Mouse (Mus musculus) heart, postnatal 25 days (tissue): ENCODE measurements at regions not wholly inside any gene's neighbourhood (a gene's known extent, or its start where the extent isn't known, plus 50 kb on each side); places are given as distances from the start of the nearest gene placed in this dataset.

Source experiments
- DNase-seq: peaks from one replicate; pipeline ENCODE4 v3.0.0; 2022; ENCODE audit warnings: low spot score
- intact Hi-C: fragments of 180-260 bp; cut with DNase I; formaldehyde crosslinking; loops from one replicate; pipeline ENCODE4 v1.15.1; 2025

- no peak for DNase-seq
- intact Hi-C loops: no loop called here
Observed at GRCm38 (mm10) chr12:71554212-71554611, 244.5 kb downstream of the Dact1 start.

DNA sequence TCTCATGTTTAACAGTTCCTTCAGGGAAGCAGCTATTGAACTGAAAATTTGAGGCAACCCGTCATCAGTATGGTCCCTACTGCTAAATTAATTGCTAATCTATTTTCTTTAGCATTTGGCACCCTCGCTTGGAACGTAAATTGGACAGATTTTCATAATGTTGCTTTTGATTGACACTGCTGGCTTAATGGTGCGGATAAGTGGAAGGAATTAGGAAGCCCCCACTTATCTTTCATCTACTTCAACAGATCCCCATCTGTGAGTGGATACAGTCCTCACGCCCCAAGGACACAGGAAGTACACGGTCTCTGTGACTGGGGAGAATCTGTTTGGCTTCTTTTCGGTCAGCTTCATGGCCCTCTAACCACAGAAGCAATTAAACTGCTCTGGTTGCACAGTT is 251.6 kb downstream of the Dact1 start:
- DNase-seq: no peak
- intact Hi-C loops: no loop called here

DNA sequence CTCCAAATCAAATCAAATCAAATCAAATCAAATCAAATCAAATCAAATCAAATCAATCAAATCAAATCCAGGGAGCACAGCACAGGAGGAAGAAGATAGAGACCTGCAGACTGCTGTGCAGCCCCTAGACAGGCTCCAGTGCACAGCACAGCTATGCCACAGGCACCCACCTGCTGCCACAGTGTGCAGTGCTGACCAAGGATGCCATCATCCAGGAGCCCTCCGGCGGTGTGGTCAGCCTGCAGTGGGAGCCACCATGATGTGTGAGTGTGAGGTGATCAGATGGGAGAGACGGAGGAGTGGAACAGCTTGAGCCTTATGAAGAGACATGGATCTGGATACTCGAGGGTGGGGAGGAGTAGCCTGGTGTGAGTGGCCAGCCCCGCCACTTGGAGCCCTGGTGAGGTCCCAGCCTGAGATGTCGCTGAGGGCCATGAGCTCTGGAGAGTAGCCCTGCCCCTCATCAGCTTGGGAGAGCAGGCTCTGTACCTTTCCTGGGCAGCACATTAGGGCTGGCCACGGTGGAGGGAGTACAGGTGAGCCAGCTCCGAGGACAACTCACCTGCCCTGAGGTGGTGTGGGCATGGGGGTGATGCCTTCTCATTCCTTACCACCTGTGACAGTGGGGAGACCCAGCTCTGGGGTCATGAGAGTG is 252.4 kb downstream of the Dact1 start:
- intact Hi-C loops: no loop called here
- DNase-seq: no peak

DNA sequence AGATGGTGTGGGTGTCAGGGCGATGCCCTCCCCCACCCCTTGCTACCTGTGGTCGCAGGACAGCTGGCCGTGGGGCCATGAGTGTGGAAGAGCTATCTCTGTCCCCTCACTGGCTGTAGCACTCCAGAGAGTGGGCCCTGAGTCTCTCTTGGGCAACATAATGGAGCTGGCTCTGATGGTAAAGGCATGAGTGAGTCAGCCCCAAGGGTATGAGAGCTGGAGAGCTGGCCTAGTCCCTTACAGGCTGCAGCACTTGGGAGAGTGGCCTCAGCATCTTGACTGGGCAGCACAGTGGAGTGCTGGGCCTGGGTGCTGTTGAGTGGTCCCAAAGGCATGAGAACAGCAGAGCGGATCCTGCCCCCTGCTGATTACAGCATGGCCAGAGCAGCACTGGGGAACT is 253.5 kb downstream of the Dact1 start:
- intact Hi-C loops: no loop called here
- DNase-seq: no peak

DNA sequence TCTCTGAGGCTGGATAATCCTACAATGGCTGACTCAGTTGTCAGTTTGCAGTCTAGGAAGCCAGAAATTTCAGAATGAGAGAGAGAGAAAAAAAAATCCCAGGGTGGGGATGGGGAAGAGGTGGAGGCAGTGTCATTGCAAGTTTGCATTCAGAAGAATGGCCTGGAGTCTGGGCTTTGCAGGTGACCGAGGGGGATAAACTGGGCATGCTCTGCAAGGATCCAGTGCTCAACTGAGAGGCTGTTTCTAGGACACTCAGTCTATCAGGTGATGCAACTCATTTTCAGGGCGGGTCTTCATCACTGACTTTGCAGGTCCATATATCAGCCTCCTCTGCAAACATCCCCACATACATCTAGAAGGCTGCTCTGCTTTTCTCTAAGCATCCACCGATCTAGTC is 256.7 kb downstream of the Dact1 start:
- no peak for DNase-seq
- intact Hi-C loops: no loop called here

DNA sequence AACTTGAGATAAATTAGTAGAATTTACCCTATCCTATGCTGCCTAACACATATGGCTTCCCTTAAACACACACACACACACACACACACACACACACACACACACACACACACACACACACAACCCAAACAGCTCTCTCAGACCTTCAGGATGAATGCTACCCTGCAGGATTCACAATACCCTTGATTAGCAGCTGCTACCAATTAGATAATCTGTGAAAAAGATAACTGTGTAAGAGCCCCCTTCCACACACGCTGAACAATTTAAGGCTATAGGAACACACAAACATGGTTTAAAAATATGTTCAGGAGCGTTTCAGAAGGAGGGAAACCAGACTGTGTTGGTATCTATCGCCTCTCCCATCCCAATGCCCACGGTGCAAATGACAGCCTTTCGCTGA is 258.6 kb downstream of the Dact1 start:
- DNase-seq: no peak
- intact Hi-C loops: no loop called here

DNA sequence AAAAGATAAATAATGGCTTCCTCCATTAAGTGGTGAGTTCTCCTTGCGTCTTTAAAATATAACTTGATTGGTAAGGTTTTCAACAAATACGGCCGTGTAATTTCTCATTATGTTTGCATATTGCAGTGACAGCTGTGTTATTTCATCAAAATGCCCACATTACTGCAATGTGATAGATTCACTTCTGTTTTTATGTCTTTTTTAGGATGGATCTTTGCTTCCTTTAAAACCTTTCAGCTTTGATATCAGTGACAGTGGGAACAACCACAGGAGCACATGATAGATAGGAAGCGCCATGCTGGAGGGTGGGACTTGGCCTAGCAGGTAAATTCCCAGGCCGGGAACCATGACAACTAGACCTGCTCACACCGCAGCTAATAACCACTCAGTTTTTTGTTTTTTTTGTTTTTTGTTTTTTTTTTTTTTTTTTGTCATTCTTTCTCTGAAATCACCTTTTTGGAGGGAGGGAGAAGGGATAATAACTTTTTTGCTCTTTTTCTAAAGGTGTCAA is 259.3 kb downstream of the Dact1 start:
- intact Hi-C loops: no loop called here
- no peak for DNase-seq

DNA sequence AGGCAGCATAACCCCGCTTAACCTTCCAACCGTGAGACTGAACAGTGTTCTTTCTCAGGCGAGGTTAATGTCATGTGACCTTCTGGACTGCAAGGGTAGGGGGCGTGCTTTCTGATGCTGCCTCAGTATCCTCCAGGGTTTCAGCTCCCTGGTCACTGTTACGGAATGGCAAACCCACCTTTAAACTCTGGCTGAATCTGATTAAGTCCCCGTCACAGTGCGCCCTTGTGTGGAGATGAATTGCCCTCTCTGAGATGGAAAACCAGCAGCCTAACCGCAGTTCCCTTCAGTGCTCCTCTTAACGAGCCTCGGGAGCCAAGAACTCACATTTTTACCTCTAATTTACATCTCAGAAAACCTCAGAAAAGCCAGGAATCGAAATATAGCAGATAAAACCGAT is 260.0 kb downstream of the Dact1 start:
- intact Hi-C loops: loop anchor here (10.0 kb wide), 1 partner anchor 375 kb away; no protein-coding TSS in a partner anchor
- no peak for DNase-seq

DNA sequence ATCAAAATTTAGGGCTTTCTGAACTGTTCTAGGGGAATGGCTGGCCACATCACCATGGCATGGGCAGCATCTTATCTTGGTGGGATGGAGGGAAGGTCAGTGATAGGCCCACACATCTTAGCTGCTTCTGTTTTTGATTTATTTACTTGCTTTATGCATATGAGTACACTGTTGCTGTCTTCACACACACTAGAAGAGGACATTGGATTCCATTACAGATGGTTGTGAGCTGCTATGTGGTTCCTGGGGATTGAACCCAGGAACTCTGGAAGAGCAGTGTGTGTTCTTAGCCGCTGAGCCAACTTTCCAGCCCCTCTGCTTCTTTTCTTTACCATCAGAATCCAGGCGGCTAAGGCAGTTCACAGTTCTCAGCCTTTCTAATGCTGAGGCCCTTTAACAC is 260.4 kb downstream of the Dact1 start:
- no peak for DNase-seq
- intact Hi-C loops: loop anchor here (10.0 kb wide), 1 partner anchor 375 kb away; no protein-coding TSS in a partner anchor

GRCm38 (mm10) chr12:71572833-71573446 is 257.9 kb upstream of the Daam1 start:
- no peak for DNase-seq
- intact Hi-C loops: loop anchor here (10.0 kb wide), 1 partner anchor 378 kb away; no protein-coding TSS in a partner anchor

- DNase-seq: no peak
- intact Hi-C loops: loop anchor here (10.0 kb wide), 1 partner anchor 379 kb away; no protein-coding TSS in a partner anchor
Observed at GRCm38 (mm10) chr12:71573456-71573855, 257.4 kb upstream of the Daam1 start.

- intact Hi-C loops: loop anchor here (10.0 kb wide), 1 partner anchor 380 kb away; no protein-coding TSS in a partner anchor
- no peak for DNase-seq
Observed at GRCm38 (mm10) chr12:71574685-71575084, 256.2 kb upstream of the Daam1 start.

DNA sequence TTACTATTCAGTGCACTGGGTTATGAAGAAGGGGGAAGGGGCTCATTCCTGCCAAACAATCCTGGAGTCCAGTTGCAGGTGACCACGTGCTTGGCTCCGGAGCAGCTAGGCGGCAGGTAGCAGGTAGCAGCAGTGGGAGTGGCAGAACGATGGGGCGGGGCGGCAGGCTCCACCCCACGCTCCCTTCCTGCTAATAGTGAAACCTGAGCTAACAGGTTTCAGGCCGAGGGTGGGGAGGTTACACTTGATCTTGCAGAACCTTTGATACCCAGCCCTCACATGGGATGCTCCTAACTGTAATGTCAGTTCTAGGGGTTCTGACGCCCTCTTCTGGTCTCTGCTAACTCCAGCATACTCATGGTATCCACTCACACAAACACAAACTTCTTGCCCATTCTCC is 253.5 kb upstream of the Daam1 start:
- no peak for DNase-seq

DNA sequence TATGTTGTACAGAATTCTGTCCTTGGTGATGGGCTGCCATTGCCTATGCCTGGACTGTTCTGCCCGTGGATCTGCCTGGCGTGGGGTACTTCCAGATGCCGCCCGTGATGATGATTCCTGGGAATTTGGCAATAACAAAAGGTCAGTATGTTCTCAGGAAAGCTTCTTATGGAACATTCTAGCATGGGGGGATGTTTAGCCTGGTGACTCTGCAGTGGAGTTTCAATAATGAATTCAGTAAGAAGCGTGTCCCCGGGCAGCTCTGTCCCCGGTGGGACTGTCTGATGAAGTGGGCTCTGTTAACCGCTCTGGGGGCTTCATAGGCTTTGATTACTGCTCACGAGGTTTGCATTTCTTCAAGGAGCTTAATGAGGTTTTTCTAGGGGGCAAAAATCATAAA is 252.9 kb upstream of the Daam1 start:
- intact Hi-C loops: loop anchor here (10.0 kb wide), 1 partner anchor 383 kb away; no protein-coding TSS in a partner anchor
- DNase-seq: no peak

More for the DNA sequence above, 253.5 kb upstream of the Daam1 start:
- intact Hi-C loops: loop anchor here (10.0 kb wide), 1 partner anchor 383 kb away; no protein-coding TSS in a partner anchor

DNA sequence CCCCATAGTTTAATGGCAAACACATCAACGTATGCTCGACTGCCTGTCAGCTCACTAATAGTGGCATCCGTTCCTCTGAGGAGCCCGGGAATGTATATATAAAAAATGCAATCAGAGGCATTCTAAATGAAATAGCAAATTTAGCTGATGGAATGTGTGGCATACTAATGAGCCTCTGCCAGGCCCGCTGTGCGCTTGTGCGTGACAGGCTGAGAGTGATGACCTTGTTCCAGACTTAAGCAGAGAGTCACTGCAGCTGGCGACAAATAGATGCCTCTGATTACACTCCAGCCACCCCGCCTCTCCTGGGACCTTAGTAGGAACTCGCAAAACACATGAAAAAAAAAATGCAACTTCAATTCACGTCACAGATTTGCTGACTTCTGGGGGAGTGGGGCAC is 252.0 kb upstream of the Daam1 start:
- intact Hi-C loops: loop anchor here (10.0 kb wide), 1 partner anchor 384 kb away; no protein-coding TSS in a partner anchor
- DNase-seq: no peak

DNA sequence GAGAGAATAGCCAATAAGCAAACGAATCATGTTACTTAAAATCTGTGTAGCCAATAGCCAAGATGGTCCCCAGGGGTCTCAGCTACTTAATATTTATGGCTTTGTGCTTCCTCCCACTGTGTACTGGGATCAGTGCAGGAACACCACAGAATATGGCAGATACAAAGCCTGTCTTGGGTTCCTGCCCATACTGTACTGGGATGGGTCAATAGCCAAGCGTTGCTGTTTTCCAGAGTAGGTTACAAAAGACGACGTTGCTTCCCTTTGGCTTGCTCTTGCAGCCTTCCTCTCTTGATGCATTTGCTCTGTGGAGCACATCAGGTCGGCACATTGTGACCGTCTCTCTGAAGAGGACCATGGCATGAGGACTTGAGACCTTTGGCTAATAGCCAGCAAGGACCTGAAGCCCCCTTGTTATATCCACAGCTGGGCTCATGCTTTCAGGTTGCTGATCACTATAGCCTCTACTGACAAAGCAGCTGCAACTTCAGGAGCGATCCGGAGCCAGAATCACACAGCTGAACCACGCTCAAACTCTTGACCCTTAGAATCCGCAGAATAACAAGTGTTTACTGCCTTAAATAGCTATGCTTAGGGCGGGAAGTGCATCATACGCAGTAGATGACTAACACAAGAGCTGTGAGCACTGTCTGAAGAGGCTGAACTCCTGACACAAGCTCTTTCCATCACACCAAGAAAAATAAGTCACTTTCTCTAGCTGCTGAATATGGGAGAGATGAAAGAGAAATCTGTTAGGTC is 250.2 kb upstream of the Daam1 start:
- intact Hi-C loops: no loop called here

GRCm38 (mm10) chr12:71584618-71585017 is 246.3 kb upstream of the Daam1 start:
- DNase-seq: no peak
- intact Hi-C loops: no loop called here

More for the DNA sequence above, 250.2 kb upstream of the Daam1 start:
- DNase-seq: no peak

DNA sequence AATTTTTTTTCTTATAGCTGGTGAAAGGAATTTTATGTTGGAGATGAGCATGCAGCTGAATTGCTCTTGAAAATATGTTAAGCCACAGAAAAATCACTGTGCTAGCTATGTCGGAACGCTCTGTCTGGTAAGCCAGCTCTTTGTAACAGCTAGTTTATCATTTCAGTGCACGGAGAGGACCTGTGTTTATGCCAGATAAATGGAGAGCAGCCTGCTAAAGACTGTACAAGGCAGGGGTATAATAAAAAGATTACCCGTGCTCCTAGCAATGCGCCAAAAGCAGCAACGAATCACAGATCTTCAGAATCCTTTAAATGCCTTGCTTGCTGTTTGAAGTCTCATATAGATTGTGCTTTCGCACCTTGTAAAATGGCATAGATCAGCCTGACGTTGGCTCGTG is 232.2 kb upstream of the Daam1 start:
- no peak for DNase-seq
- intact Hi-C loops: no loop called here

DNA sequence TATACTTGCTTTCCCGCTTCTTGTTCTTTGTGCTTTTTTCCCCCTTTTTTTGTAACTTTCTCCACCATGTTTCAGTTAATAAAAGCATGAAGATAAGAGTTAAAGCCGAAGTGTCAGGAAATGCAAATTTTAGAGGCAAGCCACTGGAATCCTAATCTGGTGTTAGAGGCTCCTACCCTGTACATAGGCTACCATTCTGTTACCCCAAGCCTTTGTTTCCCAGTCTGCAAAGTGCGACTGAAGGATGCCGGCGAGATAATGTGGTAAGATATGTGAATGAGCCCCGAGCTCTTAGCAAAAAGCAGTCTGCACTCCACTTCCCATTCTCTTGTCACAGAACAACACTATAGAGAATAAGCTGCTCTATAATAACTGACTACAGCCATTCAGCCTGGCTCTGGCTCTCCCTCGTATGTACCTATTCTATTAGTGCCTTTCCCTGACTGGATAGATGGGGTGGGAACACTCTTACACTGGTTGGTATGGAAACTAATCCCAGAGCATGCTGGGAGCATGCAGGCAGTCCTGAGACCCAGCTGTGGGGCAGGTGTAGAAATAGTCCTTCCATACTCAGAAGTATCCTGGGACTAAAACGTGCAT is 229.7 kb upstream of the Daam1 start:
- intact Hi-C loops: no loop called here
- DNase-seq: no peak

- intact Hi-C loops: no loop called here
- no peak for DNase-seq
Observed at GRCm38 (mm10) chr12:71603136-71603535, 227.7 kb upstream of the Daam1 start.
